Mouse (Mus musculus) stomach, embryonic 14.5 days (tissue): Measurements from ENCODE around the gene Cdnf. TPM values are rescaled to one million over a fixed set of nuclear protein-coding genes. Genes with fewer than 3 reads are reported as not detected.

Experiments
- ATAC-seq: fragments of 200-750 bp; cut with Nextera tagmentation; 2 replicates; pipeline ENCODE4 v1.8.0; 2017; ENCODE audit warnings: low read depth, moderate TSS enrichment; ENCODE audit not compliant: insufficient number of reproducible peaks, insufficient read depth, low FRiP score
- H3K27ac ChIP-seq: fragments of 300-500 bp; sonication (generic); 2 replicates; pipeline ENCODE4 v1.5.1; 2014; ENCODE audit warnings: mild to moderate bottlenecking, low read length, moderate library complexity, mixed read lengths
- H3K27me3 ChIP-seq: fragments of 300-500 bp; sonication (generic); 2 replicates; pipeline ENCODE4 v1.6.1; 2014; ENCODE audit warnings: low read length, control low read depth, mixed read lengths; ENCODE audit not compliant: control insufficient read depth, insufficient read depth
- H3K36me3 ChIP-seq: fragments of 300-500 bp; sonication (generic); 2 replicates; pipeline ENCODE4 v1.6.1; 2014; ENCODE audit warnings: mild to moderate bottlenecking, control low read depth, low read length, moderate library complexity, mixed read lengths; ENCODE audit not compliant: control insufficient read depth, insufficient read depth
- H3K4me1 ChIP-seq: fragments of 300-500 bp; sonication (generic); 2 replicates; pipeline ENCODE4 v1.6.1; 2014; ENCODE audit warnings: low read length, control low read depth, mixed read lengths; ENCODE audit not compliant: control insufficient read depth, insufficient read depth
- H3K4me2 ChIP-seq: fragments of 300-500 bp; sonication (generic); replicated peaks from 2 replicates; pipeline ENCODE4 v1.6.1; 2014; ENCODE audit warnings: low read depth, low read length, control low read depth
- H3K4me3 ChIP-seq: fragments of 300-500 bp; sonication (generic); 2 replicates; pipeline ENCODE4 v1.5.1; 2014; ENCODE audit warnings: low read depth, low read length, control low read depth
- H3K9ac ChIP-seq: fragments of 300-500 bp; sonication (generic); replicated peaks from 2 replicates; pipeline ENCODE4 v1.6.1; 2014; ENCODE audit warnings: low read depth, mild to moderate bottlenecking, control low read depth, low read length, moderate library complexity, mixed read lengths
- H3K9me3 ChIP-seq: fragments of 300-500 bp; sonication (generic); 2 replicates; pipeline ENCODE4 v1.6.1; 2016; ENCODE audit warnings: low read depth, low read length, control low read depth; ENCODE audit not compliant: control insufficient read depth
- WGBS: fragments of 180-500 bp; shearing (Covaris S2); extraction: QIAGEN DNeasy Blood & Tissue Kit; methylation state at CpG from one replicate; pipeline ENCODE4 v1.1.7; 2014; 5-methylcytosine and 5-hydroxymethylcytosine counted together
- polyA plus RNA-seq: library from polyadenylated mRNA; unstranded; fragments of >200 nt; fragmentation: Nextera tagmentation; extraction: Ambion mirVana; gene quantifications from 2 replicates; pipeline ENCODE4 v1.2.1, GENCODE M21; 2014

Cdnf gene
- polyA plus RNA-seq, 1 experiment from 2014 or later = 0.10 TPM

GRCm38 (mm10) chr2:3499543-3499942, 13.3 kb upstream of the Cdnf start:
- no peaks in the 10 kb centered on the region for H3K9me3 ChIP-seq
- WGBS = 93% methylated on average over 6 of the region's 6 CpGs

GRCm38 (mm10) chr2:3500886-3501285, 11.9 kb upstream of the Cdnf start:
- no peak overlapping the region for H3K9ac ChIP-seq
- H3K36me3 ChIP-seq = peaks cover 55% of the 10 kb centered on the region
- no peak overlapping the region for H3K27ac ChIP-seq
- H3K27me3 ChIP-seq = no peaks in the 10 kb centered on the region
- H3K4me2 ChIP-seq = no peak overlapping the region
- 95% methylated on average over 5 of the region's 5 CpGs for WGBS
- no peak overlapping the region for H3K4me3 ChIP-seq
- H3K9me3 ChIP-seq = no peaks in the 10 kb centered on the region
- no peaks in the 10 kb centered on the region for H3K4me1 ChIP-seq
- ATAC-seq = no peak

More at GRCm38 (mm10) chr2:3499543-3499942, 13.3 kb upstream of the Cdnf start:
- Histone ChIP-seq H3K27me3 (no peaks in the 10 kb centered on the region), H3K36me3 (peaks cover 56% of the 10 kb centered on the region), H3K4me3 (no peak overlapping the region), H3K9ac (no peak overlapping the region), H3K4me2 (no peak overlapping the region), H3K4me1 (no peaks in the 10 kb centered on the region), H3K27ac (no peak overlapping the region)
- no peak for ATAC-seq

- H3K4me1 ChIP-seq = peaks cover 13% of the 10 kb centered on the region; the same call in 1 of the 2 replicates
- WGBS = under 1% methylated on average over 15 of the region's 15 CpGs
- peak overlapping the region; percentile 92 for H3K4me2 ChIP-seq
- ATAC-seq = no peak
- H3K9ac ChIP-seq = peak overlapping the region; percentile 81
- no peaks in the 10 kb centered on the region for H3K27me3 ChIP-seq
- peaks cover 18% of the 10 kb centered on the region for H3K36me3 ChIP-seq
- peak overlapping the region; percentile 80 for H3K4me3 ChIP-seq
- H3K27ac ChIP-seq = peak overlapping the region; percentile 53
- H3K9me3 ChIP-seq = no peaks in the 10 kb centered on the region
Observed at GRCm38 (mm10) chr2:3512076-3512475, 754 bp upstream of the Cdnf start.

- ATAC-seq = no peak
- WGBS = 80% methylated on average over 4 of the region's 4 CpGs
Observed at GRCm38 (mm10) chr2:3522558-3522957, 9.7 kb downstream of the Cdnf start.

GRCm38 (mm10) chr2:3526288-3526687, 13.5 kb downstream of the Cdnf start:
- H3K9ac ChIP-seq = no peak overlapping the region

More at GRCm38 (mm10) chr2:3522558-3522957, 9.7 kb downstream of the Cdnf start:
- Histone ChIP-seq H3K27ac (no peak overlapping the region), H3K36me3 (no peaks in the 10 kb centered on the region), H3K9ac (no peak overlapping the region), H3K4me2 (no peak overlapping the region), H3K4me1 (no peaks in the 10 kb centered on the region), H3K9me3 (no peaks in the 10 kb centered on the region), H3K4me3 (no peak overlapping the region), H3K27me3 (no peaks in the 10 kb centered on the region)

GRCm38 (mm10) chr2:3541307-3542079, 28.7 kb downstream of the Cdnf start:
- ATAC-seq = no peak; the same call in 1 of the 2 replicates
- Histone ChIP-seq H3K27ac (peak overlapping the region; percentile 34; the same call in 1 of the 2 replicates), H3K4me2 (no peak overlapping the region), H3K9me3 (no peaks in the 10 kb centered on the region), H3K4me1 (peaks cover 3% of the 10 kb centered on the region; the same call in 1 of the 2 replicates), H3K36me3 (no peaks in the 10 kb centered on the region), H3K9ac (no peak overlapping the region), H3K4me3 (no peak overlapping the region), H3K27me3 (no peaks in the 10 kb centered on the region)
- 47% methylated on average over 9 of the region's 9 CpGs for WGBS

More at GRCm38 (mm10) chr2:3526288-3526687, 13.5 kb downstream of the Cdnf start:
- Histone ChIP-seq H3K4me3 (no peak overlapping the region), H3K36me3 (no peaks in the 10 kb centered on the region), H3K4me2 (no peak overlapping the region), H3K27me3 (no peaks in the 10 kb centered on the region), H3K27ac (no peak overlapping the region), H3K9me3 (no peaks in the 10 kb centered on the region), H3K4me1 (no peaks in the 10 kb centered on the region)
- no peak for ATAC-seq
- WGBS = 79% methylated on average over 6 of the region's 6 CpGs

- H3K4me1 ChIP-seq = peaks cover 3% of the 10 kb centered on the region; the same call in 1 of the 2 replicates
- no peaks in the 10 kb centered on the region for H3K36me3 ChIP-seq
- no peak overlapping the region for H3K9ac ChIP-seq
- H3K9me3 ChIP-seq = no peaks in the 10 kb centered on the region
- H3K4me2 ChIP-seq = no peak overlapping the region
- H3K27ac ChIP-seq = no peak overlapping the region
- H3K4me3 ChIP-seq = no peak overlapping the region
- WGBS = 56% methylated on average over 2 of the region's 2 CpGs
- no peaks in the 10 kb centered on the region for H3K27me3 ChIP-seq
- ATAC-seq = no peak
Observed at GRCm38 (mm10) chr2:3546055-3546454, 33.2 kb downstream of the Cdnf start.

GRCm38 (mm10) chr2:3546588-3546987, 33.8 kb downstream of the Cdnf start:
- Histone ChIP-seq H3K27me3 (no peaks in the 10 kb centered on the region), H3K4me2 (no peak overlapping the region), H3K27ac (no peak overlapping the region), H3K9ac (no peak overlapping the region), H3K9me3 (no peaks in the 10 kb centered on the region), H3K4me3 (no peak overlapping the region), H3K36me3 (no peaks in the 10 kb centered on the region), H3K4me1 (peaks cover 3% of the 10 kb centered on the region; the same call in 1 of the 2 replicates)
- 3% methylated on average over 4 of the region's 4 CpGs for WGBS
- ATAC-seq = no peak
